Mouse (Mus musculus) brain, embryonic 14.5 days (tissue): ENCODE measurements around the gene Fam19a4.
A peak's percentile ranks its signal among the peaks of the same experiment; 100 is the strongest.

ENCODE experiments used
- CTCF ChIP-seq: fragments of 200-500 bp; IDR thresholded peaks from 2 replicates; pipeline ENCODE4 v1.5.1; 2012; ENCODE audit warnings: inconsistent platforms, mild to moderate bottlenecking, moderate library complexity, borderline replicate concordance; ENCODE audit not compliant: insufficient read depth, insufficient read length; ENCODE audit errors: extremely low read depth
- POLR2A ChIP-seq: fragments of 200-500 bp; IDR thresholded peaks from 2 replicates; pipeline ENCODE4 v1.6.1; 2012; ENCODE audit warnings: mild to moderate bottlenecking, inconsistent platforms, borderline replicate concordance; ENCODE audit not compliant: poor library complexity, insufficient read depth, insufficient read length, severe bottlenecking; ENCODE audit errors: extremely low read depth

GRCm38 (mm10) chr6:97106106-97106505, 45.9 kb upstream of the Fam19a4 start:
- TF ChIP-seq CTCF (peak; percentile 10; the same call in 1 of the 2 replicates), POLR2A (no peak)
